Mouse (Mus musculus): ENCODE measurements around the gene Dnajc3.

DNA sequence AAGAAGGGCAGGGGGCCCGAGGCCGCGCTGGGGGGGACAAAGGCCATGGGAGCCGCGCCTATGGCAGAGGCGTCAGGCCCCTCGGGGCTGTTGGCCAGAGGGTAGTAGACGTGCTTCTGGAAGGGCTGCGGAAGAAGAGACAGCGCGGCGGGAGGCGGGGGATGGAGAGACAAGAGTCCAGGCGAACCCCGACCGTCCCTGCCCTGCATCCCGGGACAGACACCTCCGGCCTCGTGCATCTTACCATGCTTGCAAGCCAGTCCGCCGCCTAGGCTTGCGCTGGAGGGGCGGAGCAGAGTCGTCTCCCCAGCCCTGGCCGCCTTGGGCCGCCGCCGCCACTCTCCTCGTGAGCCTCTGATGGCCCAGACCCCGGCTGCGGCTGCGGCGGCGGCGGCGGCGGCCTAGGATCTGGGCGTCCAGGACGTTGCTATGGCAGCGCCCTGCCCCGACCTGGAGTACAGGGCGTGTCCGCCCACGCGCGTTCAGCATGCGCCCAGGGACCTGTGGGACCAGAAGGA is 15.1 kb upstream of the Dnajc3 start:
- TF ChIP-seq CTCF (IDR thresholded peaks at IDR 0.05 in 2 of 3, conservative IDR thresholded peaks at IDR 0.05 in 1 of 3; ENCODE audit: control insufficient read depth in 1 of 3, insufficient read depth in 1 of 3, low read depth in 2 of 3, low read length in 3 of 3, poor library complexity in 1 of 3, severe bottlenecking in 1 of 3) (no peak), BHLHE40 (IDR thresholded peaks at IDR 0.05; ENCODE audit: borderline replicate concordance, low read depth, low read length) (no peak), POLR2A (IDR thresholded peaks at IDR 0.05; ENCODE audit: control insufficient read depth in 1 of 2, insufficient read depth in 1 of 2, low read depth in 1 of 2, low read length in 2 of 2, poor library complexity in 1 of 2) (no peak), EP300 (IDR thresholded peaks at IDR 0.05; ENCODE audit: low read depth in 1 of 2, low read length in 2 of 2) (no peak), CHD2 (IDR thresholded peaks at IDR 0.05; ENCODE audit: low read length) (no peak), ZNF384 (IDR thresholded peaks at IDR 0.05; ENCODE audit: low read depth, low read length) (no peak)
